Mouse (Mus musculus) gastrocnemius, postnatal 25 days (tissue): Measurements from ENCODE around the gene Dip2b. TPM values are rescaled to one million over a fixed set of nuclear protein-coding genes. Genes with fewer than 3 reads are reported as not detected.
A peak's percentile ranks its signal among the peaks of the same experiment; 100 is the strongest.

Experiments used
- DNase-seq: peaks from one replicate; pipeline ENCODE4 v3.0.0; 2022
- total RNA-seq, 2 experiments: library from RNA; stranded (reverse); gene quantifications; 1 replicate in 1 of 2; 2 replicates in 1 of 2; pipeline ENCODE4 v1.2.3; 2021

Dip2b gene
- total RNA-seq, 2 experiments from 2014 or later: 7.4 to 7.7 TPM

DNA sequence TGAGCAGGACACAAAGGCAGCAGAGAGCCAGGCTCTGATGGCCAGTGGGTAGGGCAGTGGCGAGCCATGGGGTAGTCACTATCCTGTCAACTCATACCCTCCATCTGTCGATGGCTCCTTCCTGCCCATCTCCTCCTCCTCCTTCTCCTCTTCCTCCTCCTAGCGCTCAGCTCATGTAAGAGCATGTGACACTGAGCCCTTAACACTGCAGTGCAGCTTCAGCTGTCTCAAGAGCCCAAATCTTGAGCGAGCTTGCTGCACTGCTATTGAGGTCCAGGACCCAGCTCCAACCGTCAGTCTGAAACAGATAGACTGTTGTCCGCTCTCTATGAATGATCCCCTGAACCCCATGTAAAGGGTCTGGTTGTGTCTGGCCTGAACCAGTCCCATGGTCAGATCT, 141.2 kb downstream of the Dip2b start:
- no peak for DNase-seq

DNA sequence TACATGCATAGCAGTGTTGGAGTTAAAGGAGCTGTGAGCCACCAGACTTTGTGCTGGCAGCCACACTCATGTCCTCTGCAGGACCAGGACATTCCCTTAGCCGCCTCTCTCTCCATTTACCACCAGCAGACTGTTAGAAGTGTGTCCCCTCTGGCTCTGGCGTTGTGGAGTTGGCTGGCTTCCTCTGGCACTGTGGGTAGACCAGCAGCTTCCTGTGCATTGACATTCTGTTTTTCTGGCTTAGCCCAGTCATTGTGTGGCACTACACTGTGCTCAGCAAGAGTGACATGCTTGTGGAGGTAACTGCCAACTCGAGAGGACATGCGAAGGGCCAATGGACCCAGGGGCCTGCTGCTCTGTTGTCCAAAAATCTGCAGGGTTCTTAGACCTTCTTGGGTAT, 141.8 kb downstream of the Dip2b start:
- no peak for DNase-seq

DNA sequence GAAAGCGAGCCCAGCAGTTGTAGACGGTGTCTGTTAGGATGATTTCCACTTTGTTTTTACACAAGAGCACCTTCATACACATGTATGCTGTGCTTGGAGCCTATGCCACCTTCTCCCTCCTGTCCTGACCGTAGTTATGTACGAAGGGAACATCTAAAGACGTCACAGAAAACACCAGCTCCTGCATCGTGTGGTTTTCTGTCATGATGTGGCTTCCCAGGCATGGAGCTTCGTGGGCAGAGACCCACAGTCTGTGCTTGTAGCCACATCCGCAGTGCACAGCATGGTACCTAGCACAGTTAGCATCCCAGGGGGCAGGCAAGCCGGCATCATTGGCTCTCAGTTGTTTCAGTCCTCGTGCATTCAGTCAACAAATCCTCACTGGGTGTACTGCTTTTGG, 143.4 kb downstream of the Dip2b start:
- no peak for DNase-seq

DNA sequence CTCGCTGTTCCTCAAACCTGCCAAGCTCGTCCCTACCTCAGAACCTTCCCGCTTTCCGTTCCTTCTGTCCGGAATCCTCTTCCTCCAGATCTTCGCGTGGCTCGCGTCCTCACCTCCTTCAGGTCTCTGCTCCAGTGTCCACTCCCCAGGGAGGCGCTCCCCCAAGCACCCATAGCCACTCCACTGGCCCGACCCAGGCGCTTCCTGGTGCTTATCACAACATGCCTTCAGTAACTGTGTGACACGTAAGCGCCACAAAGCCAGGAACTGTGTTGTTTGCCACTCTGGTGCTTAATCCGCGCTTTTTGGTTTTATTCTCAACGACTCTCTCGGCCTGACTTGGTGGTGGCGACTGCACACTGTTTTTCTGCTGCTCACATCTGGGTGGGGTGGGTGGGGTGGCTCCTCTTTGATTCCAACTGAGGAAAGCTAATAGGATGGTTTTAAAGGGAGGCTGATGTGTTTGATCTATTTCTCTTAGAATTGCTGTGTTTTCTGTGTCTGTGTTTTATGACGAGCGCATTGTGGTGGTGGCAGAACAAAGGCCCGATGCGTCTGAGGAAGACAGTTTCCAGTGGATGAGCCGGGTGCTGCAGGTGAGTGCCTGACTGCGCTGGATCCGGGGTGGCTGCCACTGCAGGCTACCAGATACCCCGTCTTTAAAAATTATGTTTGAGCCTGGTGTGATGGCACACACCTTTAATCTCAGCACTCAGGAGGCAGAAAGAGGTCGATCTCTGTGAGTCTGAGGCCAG, 144.2 kb downstream of the Dip2b start:
- no peak for DNase-seq

DNA sequence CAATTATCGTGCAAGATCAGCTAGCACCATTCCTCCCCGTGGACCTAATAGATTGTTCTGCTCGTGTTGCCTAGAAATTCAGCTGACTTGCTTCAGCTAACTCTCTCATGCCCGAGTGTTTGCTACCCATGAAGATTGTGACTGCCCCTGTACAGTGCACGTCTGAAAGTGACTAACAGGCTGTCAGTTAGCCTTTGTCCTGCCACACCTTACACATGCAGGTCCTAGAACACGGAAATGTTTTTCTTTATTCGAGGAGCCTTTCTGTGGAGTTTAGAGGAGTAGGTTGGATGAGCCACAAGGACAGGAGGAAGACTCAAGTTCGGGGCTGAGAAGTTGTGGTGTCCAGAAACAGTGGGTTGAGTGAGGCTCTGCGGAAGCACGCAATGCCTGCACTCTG, 145.0 kb downstream of the Dip2b start:
- no peak for DNase-seq

DNA sequence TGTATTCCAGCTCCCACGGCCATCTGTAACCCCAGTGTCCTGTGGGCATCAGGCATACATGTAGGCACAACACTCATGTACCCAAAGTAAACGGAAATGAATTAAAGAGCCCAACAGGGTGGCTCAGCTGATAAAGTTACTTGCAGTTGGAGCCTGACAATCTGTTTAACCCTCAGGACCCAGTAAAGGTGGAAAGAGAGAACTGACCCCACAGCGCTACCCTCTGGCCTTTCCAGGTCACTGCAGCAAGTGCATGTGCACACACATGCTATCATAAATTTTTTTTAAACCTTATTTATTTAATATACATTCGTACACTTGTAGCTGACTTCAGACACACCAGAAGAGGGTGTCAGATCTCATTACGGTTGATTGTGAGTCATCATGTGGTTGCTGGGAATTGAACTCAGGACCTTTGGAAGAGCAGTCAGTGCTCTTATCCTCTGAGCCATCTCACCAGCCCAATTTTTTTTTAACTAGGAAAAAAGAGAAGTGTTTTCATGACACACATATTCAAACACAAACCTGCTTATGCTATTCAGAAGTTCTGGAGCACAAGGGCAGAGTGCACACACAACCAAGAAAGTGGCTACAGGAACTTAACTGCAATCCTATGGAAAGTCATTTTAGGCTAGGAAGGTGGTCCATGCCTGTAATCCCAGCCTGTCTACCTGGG, 146.5 kb downstream of the Dip2b start:
- no peak for DNase-seq

DNA sequence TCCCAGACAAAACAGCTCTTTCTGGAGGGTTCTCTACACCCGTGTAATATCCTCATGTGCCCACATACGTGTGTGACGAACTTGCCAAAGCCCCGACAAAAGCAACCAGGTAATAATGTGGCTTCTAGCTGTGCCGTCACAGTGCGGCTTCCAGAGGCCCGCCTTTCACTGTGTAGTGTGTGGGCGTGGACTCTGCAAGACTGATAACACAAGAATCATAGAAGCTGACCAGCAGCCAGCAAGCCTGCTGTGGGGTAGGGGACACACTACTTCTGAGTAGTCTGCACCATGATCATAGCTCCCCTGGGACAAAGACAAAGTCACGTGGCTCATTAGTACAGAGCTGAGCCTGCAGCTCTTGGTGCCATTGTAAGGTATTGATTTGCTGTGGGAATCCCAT, 147.8 kb downstream of the Dip2b start:
- no peak for DNase-seq

DNA sequence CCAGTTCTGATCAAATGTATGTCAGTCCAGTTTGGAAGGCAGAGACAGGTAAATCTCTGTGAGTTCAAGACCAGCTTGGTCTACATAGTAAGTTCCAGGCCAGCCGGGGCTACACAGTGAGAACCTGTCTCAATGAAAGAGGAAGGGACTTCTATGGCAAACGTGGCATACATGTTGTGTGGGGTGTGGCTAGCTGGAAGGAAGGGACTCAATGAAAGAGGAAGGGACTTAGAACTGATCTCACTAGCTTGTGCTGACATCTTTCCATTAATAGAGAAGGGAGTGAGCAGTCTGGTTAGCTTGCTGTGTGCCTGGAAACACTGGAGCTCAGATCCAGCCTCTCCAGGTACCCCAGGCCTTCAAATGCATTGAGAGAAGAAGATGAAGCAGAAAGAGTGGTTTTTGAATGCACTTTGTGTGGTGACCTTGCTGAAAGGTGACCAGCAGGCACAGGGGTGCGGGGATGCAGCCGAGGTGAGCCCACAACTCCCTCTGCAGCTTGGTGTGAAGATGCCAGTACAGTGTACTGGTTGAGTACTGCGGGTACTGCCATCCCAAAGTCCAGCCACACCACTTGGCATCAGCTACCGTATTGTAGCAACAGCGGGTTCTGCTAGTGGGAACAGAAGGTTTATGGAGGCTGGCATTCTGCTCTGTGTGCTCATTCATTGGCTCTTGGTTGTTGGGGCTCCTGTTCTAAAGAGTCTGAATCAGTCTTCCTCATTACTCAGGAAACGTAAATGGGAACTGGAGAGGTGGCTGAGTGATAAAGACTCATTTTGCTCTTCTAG, 148.6 kb downstream of the Dip2b start:
- no peak for DNase-seq

DNA sequence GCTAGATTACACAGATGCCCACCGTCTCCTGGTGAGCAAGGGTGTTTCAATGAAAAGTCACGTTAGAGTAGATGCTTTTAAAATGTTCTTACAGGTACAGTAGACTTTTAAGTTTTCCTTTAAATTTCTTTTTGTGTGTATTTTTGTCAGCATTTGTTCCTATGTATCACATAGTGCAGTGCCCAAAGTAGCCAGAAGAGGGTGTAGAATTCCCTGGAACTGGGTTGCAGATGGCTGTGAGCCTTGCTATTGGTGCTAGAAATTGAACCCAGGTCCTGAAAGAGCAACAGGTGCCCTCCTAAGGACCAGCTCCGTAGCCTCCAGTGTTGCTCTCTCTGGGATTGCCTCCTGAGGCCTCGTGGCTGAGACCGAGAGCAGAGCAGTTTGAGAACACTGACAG, 150.1 kb downstream of the Dip2b start:
- no peak for DNase-seq

DNA sequence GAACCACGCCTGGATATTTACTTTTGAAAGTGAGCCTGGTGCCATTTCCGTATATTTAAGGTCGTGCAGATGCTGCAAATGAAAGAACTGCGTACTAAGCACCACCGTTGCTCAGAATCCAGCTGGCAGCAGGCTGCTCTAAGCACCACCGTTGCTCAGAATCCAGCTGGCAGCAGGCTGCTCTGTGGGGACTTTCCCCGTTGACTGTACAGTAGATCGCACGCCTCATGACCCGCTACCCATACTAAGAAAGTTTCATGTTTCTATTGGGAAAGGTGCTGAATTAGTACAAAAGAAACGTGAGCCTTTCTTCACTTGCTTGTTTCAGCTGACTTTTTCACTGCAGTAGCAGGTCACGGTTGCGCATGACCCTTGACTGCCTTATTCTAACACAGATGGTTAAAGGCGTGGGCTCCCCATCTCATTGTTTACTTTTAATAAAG, 150.5 kb downstream of the Dip2b start:
- no peak for DNase-seq

DNA sequence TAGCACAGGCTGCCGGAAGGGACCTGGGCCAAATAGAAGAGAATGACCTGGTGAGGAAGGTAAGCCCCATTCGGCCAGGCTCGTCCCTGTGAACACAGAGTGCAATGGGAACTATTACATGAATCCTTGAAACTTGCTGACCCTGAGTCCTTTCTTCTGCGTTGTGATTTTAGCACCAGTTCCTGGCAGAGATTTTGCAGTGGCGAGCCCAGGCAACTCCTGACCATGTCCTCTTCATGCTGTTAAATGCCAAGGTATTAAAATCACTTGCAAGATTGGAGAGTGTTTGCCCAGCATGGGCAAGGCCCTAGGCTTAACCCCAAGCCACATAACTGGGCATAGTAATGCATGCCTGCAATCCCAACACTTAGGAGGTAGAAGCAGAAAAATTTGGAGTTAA, 151.6 kb downstream of the Dip2b start:
- DNase-seq: peak; percentile 65

DNA sequence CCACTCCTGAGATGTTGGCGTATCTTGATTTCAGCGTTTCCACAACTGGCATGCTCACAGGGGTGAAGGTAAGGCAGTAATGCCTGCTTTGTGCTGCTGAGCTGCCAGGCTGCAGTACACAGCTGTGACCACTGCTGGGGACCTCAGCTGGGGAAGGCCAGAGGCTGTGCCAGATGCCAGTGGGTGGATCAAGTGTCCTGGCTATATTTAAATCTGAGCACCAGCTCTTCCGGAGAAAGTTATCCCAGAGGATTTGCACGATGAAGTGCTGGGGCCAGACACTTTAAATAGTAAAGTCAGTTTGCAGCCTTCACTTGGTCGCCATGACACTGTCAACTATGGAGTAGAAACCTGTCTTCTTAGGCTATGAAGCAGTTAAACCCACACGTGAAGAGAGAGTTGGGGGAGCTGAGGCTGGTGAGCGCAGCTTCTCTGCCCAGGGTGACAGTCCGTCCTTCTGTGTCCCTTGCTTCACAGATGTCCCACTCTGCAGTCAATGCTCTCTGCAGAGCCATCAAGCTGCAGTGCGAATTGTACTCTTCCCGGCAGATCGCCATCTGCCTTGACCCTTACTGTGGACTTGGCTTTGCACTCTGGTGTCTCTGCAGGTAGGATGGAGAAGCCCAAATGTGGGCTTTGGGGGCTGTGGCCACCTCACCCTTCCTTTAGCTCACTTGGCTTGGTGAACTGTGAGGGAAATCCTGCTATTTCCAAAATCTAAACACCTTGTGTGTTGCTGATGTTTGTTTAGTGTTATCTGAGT, 160.7 kb downstream of the Dip2b start:
- peak; percentile 73 for DNase-seq

DNA sequence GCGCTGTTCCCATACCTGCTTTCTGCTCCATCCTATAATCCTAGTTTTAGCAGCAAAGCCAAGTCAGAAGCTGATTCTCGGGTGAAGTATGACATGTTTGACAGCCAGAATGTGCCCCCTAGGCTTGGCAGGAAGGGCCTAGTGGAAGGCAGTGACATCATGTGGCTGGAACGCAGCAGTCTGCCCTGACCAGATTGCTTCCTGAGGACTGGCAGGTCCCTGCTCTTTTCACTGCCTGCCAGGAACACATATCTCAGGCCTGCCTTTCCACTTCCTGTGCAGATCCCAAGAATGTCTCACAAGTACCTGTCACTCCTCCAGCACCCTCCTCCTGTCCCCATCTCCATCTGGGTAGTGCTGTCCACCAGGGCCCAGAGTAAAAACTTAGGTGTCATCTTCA, 161.3 kb downstream of the Dip2b start:
- DNase-seq: peak; percentile 64

DNA sequence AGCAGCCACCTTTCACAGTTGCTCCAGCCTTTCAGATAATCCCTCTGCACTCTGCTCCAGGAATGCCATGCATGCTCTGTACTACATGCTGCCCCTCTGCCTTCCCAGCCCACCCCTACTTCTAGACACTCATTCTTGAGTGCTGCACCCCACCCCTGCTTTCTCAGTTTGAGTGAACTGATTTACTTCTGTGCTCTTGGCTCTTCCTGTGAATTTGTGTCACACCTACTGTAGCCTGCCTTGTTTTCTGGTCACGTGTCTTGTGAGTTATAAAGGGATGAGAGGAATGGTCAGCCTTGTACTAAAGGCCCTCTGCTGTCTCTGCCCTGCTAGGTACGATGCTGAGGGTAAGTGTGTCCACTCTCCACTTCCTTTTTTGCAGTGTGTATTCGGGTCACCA, 163.3 kb downstream of the Dip2b start:
- no peak for DNase-seq

DNA sequence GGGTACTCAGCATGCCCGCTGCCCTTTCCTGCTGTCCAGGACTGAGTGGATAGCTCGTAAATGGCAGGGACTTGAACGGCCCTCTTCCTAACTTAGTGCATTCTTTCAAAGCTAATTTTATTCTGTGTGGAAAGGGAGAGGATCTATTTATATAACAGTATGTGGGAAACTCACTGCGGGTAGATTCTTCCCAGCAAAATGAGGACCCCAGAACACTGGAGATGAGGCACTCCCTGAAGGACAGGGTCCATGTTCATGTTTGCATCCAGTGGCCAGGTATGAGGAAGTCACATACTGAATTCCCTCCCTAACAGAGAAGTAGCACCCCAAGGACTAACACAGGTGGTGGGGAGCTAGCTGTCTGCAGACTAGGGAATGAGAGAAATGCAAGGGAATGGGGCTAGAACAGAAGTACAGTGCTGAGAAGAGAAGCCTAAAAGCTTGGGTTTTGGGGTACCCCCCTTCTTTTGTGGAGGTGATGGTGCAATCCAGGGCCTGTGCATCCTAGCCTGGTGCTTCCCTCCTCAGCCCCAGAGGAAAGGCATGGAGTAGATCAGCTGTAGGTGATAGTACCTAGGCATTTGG, 164.1 kb downstream of the Dip2b start:
- no peak for DNase-seq

DNA sequence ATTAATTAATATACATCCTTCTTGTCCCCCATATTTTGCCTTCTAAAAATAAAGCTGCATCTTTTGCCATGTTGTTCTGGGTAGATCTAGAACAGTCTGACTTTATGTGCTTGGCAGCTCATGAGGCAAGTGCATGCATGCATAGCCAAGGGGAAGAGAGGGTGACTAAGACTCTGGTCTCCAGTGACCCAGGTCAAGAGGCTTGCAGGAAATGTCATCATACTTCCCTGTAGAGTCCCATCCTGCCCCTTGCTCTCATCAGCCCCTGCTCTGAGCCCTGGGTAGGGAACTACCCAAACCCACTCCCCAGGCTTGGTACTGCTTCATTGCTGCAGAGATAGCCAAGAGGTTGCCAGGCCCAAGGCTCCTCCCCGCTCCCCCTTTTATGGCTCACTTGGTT, 166.1 kb downstream of the Dip2b start:
- DNase-seq: no peak

DNA sequence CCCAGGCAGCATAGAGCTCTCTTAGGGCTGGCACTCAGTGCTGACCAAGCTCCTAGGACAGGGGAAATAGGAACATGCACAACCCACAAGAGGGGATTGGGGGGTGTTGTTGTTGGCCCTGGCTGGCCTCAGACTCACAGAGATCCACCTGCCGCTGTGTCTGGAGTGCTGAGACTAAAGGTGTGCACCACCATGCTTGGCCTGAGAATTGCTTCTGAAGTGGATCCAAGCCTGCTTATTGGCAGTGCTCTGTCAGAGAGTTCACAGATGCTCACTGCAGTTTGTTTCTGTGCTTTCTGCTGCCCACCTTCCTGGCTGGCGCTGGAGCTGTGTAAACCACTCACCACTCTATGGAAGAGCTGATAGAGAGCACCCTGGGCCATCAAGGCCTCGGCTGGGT, 171.5 kb downstream of the Dip2b start:
- no peak for DNase-seq

DNA sequence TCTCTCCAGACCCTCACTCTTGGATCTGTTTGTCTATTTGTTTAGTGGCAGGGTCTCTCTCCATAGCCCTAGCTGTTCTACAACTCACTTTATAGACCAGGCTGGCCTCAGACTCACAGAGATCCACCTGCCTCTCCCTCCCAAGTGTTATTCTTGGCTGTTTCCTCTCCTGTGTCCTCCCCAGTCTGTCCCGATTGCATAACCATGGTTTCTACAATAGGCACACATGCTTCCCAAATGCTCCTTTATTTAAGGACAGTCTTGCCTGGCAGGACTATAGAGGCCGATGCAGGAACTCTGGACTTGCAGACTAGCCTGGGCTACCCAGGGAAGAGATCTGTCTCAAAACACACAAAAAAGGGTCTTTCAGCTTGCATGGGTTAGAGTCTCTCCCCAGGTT, 174.9 kb downstream of the Dip2b start:
- DNase-seq: no peak

DNA sequence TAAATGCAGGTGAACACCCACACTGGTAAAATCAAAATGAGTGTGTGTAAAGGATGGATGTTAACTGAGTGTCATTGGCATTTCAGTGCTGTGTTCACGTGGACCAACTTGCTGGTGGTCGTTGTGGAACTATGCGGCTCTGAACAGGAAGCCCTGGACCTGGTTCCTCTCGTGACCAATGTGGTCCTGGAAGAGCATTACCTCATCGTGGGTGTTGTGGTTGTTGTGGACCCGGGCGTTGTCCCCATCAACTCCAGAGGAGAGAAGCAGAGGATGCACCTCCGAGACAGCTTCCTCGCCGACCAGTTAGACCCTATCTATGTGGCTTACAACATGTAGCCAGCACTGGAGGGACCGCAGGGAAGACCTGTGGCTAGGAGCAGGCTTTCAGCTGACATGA, 176.6 kb downstream of the Dip2b start:
- DNase-seq: no peak

DNA sequence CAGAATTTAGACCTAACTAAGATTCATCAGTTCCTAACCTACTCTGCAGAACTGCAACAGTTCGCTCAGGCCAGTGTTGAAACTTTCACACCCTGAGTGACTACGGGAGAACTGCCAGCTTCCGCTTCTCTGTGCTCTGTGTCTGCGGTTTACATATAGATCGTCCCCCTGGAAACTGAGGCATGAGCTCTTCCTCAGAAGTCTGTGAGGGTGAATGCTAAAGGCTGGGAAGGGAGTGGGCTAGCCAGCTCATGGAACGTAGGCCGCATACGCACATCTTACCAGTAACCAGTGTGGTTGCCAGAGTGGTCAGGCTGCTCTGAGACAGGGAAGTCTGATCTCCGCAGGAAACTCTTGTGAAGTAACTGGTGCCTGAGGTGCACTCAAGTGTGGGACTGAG, 177.7 kb downstream of the Dip2b start:
- no peak for DNase-seq

DNA sequence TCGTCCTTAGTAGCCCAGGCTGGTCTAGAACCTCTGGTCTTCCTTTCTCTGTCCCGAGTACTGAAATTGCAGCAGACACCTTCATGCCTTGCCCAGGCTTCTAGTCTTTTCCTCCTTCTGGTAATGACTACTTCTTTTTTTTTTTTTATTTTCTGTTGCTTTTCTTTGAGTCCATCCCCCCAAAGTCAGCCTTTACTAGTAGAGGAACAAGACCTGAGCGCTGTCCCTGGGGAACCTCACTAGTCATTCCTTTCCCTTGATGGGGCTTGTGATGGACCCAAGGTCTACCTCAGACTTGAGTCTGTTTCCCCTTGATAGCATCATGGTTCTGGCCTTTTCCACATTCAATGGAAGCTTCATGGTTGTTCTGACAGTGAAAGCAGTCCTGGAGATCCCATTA, 179.6 kb downstream of the Dip2b start:
- no peak for DNase-seq

DNA sequence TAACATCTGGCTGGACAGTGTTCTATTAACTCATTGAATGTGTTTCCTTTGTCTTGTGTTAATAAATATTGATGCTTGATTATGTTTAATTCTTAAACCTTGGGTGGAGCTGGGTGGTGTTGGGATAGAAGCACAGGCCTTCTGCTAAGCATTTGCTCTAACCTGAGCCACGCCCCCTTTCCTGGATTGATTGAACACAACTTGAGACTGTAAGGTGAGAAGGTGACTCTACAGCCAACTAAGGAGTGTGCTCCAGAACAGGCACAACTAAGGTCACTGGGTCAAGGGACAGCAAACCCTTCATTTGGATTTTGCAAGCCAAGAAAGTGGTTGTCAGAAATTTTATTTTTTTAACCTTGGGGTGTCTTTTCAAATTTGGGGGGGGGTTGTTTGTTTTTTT, 180.9 kb downstream of the Dip2b start:
- no peak for DNase-seq
